Mouse (Mus musculus): ENCODE measurements around the gene Inpp5k.

The Inpp5k gene

DNA sequence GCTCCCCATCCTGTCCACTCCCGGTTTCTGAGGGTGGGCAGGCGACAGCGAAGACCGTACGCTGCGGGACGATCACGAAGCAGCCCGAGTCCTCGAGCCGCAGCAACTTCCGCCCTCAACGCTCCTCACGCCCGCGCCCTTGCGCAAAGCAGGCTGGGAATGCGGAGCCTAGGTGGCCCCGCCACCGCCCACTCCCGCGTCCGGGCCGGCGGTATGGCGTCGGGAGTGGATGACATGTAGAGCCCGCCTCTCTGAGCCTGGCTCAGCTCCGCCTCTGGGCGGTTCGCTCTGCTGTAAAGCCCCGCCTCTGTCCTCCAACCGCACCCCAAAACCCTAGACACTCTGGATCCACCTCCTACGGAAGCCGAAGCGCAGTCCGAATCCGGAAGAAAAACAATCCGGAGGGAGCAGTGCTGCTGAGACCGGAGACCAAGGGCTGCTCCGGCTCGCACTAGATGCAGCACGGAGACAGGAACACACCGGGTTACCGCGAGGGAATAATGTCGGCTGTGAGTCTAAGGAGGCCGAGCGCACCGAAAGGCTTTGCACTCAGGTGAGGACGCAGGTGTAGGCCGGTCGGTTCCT lies at the start of gene Inpp5k:
Gene Inpp5k, plus strand, starts transcription at position 344 of the 585 bp plus-strand sequence.
- POLR2A ChIA-PET, result interaction anchor here (0.5 to 5.1 kb wide), 53 partner anchors 9 to 352 kb away, joined by 3 to 49 read pairs (median 4); partner anchors contain the start of genes Tlcd2 (in 3 of the 4), Myo1c (in 2 of the 4), Crk (in 1 of the 4) and Pitpna (in 1 of the 4)

DNA sequence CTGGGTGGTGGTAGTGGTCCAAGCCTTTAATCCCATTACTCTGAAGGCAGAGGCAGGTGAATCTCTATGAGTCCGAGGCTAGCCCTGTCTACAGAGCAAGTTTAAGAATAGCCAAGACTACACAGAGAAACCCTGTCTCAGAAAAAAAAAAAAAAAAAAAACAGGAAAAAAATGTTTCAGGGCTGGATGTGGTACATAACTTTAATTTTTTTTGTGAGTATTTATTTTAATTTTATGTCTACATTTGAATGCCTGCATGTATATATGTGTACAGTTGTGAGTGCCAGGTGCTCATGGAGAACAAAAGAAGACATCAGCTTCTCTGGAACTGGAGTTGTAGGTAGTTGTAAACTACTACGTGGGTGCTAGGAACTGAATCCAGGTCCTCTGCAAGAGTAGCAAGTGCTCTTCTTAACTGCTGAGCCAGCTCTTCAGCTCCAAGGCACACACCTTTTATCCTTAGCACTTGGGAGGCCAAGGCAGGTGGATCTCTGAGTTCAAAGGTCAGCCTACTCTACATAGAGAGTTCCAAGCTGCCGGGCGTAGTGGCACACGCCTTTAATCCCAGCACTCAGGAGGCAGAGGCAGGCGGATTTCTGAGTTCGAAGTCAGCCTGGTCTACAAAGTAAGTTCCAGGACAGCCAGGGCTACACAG lies 49.2 kb upstream of the Inpp5k start:
- POLR2A ChIA-PET, result interaction anchor here in 3 of 4 experiments (0.6 to 1.2 kb wide), 3 partner anchors 18 to 51 kb away, joined by 3 read pairs; no protein-coding TSS in a partner anchor
- CTCF ChIA-PET, result interaction anchor here in 2 of 4 experiments (0.6 to 0.7 kb wide), 2 partner anchors 51 to 211 kb away, joined by 3 to 4 read pairs; no protein-coding TSS in a partner anchor

More for the DNA sequence above, at the start of gene Inpp5k:
- CTCF ChIA-PET, result interaction anchor here in 2 of 4 experiments (0.8 to 2.3 kb wide), 5 partner anchors 10 to 72 kb away, joined by 3 to 10 read pairs (median 3); no protein-coding TSS in a partner anchor

DNA sequence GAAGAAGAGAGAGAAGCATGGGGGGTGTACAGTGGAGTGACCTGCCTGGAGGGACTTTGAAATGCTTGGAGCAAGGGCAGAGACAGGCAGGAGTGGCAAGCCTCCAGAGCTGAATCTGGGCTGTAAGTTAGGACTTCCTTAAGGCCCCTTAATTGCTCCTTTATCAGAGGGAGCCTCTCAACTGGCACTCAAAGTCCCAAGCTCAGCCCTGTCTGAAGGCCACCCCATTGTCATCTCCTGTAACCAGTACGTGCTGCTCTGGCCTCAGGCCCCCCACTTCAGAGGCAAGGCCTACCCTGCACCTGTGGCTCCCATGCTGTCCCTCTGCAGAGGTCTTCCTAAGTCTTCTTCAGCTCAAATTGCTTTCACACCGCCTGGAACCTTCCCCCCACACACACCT lies 47.3 kb upstream of the Inpp5k start:
- POLR2A ChIA-PET, result interaction anchor here in 2 of 4 experiments (0.6 to 1.3 kb wide), 4 partner anchors 14 to 123 kb away, joined by 3 to 10 read pairs (median 3); no protein-coding TSS in a partner anchor
- CTCF ChIA-PET, result interaction anchor here in 3 of 4 experiments (0.6 to 1.2 kb wide), 3 partner anchors 25 to 186 kb away, joined by 3 read pairs; partner anchors contain the start of gene Tlcd2 (in 1 of the 3)

DNA sequence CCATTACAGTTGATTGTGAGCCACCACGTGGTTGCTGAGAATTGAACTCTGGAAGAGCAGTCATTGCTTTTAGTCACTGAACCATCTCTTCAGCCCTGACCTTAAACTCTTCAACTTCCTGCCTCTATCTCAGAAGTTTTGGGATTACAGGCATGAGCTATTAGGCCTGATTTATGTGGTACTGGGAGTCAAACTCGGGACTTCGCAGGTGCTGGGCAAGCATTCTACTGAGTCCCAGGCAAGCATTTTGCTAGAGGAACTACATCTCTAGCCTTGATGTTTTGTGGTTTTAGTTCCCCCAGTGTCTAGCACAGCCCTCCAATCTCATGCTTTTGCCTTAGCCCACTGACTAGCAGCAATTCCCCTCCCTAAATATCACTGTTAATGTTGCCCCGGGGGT lies 45.7 kb upstream of the Inpp5k start:
- ChIA-PET CTCF (no interaction called here), POLR2A (interaction anchor here in 1 of 4 experiments (0.7 to 5.7 kb wide), 4 partner anchors 10 to 306 kb away, joined by 3 to 56 read pairs (median 4); no protein-coding TSS in a partner anchor)

DNA sequence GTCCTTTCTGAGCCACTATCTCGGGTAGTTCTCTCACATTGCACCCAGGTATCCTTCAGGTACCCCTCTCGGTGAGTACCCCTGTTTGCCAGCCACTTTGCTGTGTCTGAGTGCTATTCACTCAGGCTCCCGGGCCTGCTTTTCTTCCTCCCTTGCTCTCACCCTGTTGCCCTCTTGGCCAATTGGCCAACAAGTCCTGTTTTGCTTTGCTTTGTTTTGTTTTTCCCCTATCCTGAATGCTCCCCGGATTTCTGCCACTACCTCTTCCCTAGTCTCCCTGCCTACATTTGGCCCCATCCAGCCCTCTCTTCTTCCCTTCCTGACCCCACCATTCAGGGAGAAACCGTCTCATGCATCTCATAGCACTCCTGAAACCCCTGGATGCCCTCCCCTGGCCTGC lies 44.8 kb upstream of the Inpp5k start:
- CTCF ChIA-PET, result interaction anchor here in 1 of 4 experiments (1.0 kb wide), 1 partner anchor 20 kb away, joined by 3 read pairs; no protein-coding TSS in a partner anchor
- POLR2A ChIA-PET, result interaction anchor here in 1 of 4 experiments (0.6 to 5.7 kb wide), 4 partner anchors 8 to 150 kb away, joined by 3 to 56 read pairs (median 4); no protein-coding TSS in a partner anchor

DNA sequence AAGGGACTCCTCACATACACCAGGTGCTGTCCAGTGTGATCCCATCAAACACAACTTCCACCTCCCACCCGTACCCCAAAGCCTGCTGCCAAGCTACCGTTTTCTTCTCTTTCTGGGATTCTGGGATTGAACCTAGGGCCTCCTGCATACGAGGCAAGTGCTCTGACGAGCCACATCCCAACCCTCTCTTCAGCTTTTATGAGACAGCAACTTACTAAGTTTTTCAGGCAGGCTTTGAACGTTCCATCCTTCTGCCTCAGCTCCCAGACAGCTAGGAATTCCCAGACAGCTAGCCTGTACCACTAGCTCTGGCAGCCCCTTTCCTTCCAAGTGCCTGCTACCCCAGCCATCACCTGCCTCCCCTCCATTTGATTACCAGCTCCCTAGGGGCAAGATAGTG lies 43.8 kb upstream of the Inpp5k start:
- CTCF ChIA-PET, result interaction anchor here in 1 of 4 experiments (0.8 to 3.0 kb wide), 4 partner anchors 9 to 76 kb away, joined by 4 to 10 read pairs (median 6); partner anchors contain the start of gene Slc43a2
- POLR2A ChIA-PET, result interaction anchor here (0.6 to 5.7 kb wide), 27 partner anchors 8 to 180 kb away, joined by 3 to 56 read pairs (median 4); partner anchors contain the start of genes Rilp (in 2 of the 4), Slc43a2 (in 2 of the 4), Inpp5k (in 1 of the 4) and Prpf8 (in 1 of the 4)

DNA sequence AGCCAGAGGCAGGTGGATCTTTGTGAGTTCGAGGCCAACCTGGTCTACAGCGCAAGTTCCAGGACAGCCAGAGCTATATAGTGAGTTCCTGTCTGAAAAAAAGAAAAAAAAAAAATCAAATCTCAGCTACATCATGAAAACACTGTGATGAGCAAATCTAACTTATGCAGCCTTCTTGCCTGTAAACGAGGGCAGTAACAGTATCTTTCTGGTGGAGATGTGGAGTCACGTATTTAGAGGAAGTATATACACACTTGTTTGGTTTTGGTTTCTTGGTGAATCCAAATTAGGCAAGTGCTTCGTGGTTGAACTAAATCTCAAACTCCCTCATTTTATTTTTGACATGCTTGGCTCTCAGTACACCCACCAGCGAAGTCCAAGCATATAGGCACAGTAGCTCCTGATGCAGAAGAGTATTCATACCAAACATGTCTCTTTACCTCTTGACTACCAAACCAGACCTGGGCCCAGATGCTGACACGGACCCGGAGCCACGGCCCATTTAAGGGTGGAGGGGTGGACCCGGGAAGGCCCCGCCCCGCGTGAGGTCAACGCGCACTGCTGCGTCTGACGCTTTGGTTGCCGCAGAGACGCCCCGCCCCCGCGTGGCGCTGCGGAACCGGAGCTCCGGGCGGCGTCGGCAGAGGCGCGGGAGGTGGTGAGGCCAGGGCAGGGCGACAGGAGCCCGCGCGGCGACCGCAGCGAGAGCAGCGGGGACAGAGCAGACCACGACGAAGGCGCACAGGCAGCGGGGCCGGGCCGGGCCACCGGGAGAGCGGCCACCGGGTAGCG lies 43.1 kb upstream of the Inpp5k start, which contains the start of gene Pitpna:
Gene Pitpna, plus strand, starts transcription at position 605 of the 792 bp plus-strand sequence.
- CTCF ChIA-PET, result interaction anchor here in 2 of 4 experiments (0.5 to 3.0 kb wide), 7 partner anchors 9 to 77 kb away, joined by 3 to 10 read pairs (median 4); partner anchors contain the start of gene Slc43a2 (in 1 of the 2)
- POLR2A ChIA-PET, result interaction anchor here (0.5 to 5.7 kb wide), 55 partner anchors 9 to 408 kb away, joined by 3 to 56 read pairs (median 4); partner anchors contain the start of genes Rilp (in 3 of the 4), Slc43a2 (in 3 of the 4), Rpa1 (in 2 of the 4) and Smyd4 (in 2 of the 4)

DNA sequence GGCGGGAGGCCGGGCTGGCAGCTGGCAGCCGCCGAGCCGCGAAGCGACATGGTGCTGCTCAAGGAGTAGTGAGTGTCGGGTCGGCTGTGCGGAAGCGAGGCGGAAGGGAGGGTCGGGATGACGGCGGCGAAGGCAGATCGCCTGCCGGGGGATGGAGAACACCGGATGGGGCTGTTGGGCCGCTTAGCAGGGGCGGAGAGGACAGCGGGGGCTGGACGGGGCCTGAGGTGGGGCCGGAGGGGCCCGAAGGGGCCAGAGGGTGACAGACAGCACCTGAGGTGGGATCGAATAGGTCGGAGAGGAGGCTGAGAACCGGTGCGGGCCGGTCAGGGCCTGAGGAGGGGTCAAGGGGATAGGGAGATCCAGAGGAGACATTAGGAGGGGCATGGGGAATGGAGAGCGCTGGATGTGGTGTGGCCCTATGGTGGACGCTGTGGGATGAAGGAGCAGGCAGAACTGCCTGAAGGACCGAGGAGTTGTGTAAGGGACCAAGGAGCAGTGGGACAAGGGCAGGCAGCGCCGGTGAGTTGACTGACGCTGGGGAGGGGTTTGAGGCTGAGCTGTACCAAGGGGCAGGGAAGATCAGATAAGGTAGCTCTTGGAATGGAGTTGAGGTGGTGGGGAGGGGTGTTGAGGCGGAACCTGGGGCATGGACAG lies 42.4 kb upstream of the Inpp5k start:
- CTCF ChIA-PET, result interaction anchor here in 1 of 4 experiments (0.5 to 3.0 kb wide), 5 partner anchors 10 to 78 kb away, joined by 3 to 10 read pairs (median 4); partner anchors contain the start of gene Slc43a2
- POLR2A ChIA-PET, result interaction anchor here (0.5 to 5.7 kb wide), 45 partner anchors 10 to 382 kb away, joined by 3 to 56 read pairs (median 4); partner anchors contain the start of genes Rilp (in 3 of the 4), Rpa1 (in 2 of the 4), Slc43a2 (in 2 of the 4) and Smyd4 (in 2 of the 4)

DNA sequence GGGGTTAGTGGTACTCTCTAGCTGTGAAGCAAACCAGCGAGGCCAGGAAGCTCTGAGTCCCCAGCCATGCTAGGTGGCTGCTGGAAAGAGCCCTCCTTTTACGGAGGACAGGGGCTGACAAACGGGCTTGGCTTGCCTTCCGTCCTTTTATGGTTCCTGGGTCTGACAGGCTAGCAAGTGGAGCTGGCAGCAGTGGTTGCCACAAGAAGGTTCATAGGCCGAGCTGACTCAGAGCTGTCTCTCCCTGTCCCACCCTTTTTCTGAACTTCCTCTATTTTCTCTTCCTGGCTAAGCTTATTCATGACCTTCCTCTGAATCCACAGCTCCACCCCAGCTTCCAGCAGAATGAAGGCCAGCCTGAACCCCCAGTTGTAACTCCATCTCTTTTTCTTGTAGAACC lies 38.2 kb upstream of the Inpp5k start:
- ChIA-PET POLR2A (interaction anchor here in 2 of 4 experiments (0.8 to 2.2 kb wide), 13 partner anchors 9 to 131 kb away, joined by 3 to 13 read pairs (median 3); partner anchors contain the start of genes Rilp (in 1 of the 2) and Tlcd2 (in 1 of the 2)), CTCF (interaction anchor here (0.7 to 1.3 kb wide), 5 partner anchors 10 to 82 kb away, joined by 3 to 5 read pairs (median 4); partner anchors contain the start of gene Slc43a2 (in 1 of the 4))

DNA sequence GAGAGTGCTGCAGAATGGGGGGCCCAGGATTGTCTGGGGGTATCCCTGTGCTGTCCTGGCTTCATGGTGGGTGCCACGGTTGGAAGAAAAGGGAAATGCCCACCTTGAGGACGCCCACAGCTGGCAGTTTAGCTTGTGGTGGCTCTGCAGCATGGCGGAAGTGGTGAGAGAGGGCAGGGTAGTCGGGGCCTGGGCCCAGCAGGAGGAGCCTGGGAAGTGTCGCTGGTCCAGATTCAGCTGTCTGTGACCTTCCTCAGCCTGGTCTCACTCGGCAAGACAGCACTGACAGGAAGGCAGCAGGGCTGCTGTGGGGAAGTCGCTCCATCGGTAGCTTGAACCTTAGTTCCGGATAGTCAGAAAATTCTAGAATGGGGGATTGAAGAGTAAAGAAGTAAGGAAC lies 36.4 kb upstream of the Inpp5k start:
- ChIA-PET POLR2A (interaction anchor here in 2 of 4 experiments (0.8 to 1.6 kb wide), 6 partner anchors 9 to 19 kb away, joined by 3 to 5 read pairs (median 3); no protein-coding TSS in a partner anchor), CTCF (interaction anchor here in 2 of 4 experiments (0.7 to 0.8 kb wide), 2 partner anchors 11 to 64 kb away, joined by 3 read pairs; no protein-coding TSS in a partner anchor)

DNA sequence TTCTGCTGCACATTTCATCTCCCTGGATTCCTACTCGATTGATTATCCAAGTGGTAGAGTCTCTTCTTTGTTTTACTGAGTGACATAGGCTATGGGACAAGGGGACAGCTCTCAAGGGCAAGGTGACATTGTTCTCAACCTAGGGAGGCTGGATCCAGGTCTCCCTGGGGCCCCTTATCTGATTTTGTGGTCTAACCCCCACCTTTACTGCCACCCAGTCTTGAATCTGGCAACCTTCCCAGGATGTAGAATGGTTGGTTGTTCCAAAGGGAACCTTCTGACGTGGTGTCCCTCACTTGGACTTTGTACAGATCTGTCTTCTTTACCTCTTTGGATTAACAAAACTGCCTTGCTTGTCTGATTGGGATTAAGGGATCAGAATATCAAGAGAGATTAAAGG lies 35.4 kb upstream of the Inpp5k start:
- ChIA-PET CTCF (interaction anchor here in 1 of 4 experiments (0.8 kb wide), 1 partner anchor 65 kb away, joined by 3 read pairs; no protein-coding TSS in a partner anchor), POLR2A (interaction anchor here in 1 of 4 experiments (0.9 to 1.6 kb wide), 3 partner anchors 8 to 20 kb away, joined by 3 to 5 read pairs (median 3); no protein-coding TSS in a partner anchor)

DNA sequence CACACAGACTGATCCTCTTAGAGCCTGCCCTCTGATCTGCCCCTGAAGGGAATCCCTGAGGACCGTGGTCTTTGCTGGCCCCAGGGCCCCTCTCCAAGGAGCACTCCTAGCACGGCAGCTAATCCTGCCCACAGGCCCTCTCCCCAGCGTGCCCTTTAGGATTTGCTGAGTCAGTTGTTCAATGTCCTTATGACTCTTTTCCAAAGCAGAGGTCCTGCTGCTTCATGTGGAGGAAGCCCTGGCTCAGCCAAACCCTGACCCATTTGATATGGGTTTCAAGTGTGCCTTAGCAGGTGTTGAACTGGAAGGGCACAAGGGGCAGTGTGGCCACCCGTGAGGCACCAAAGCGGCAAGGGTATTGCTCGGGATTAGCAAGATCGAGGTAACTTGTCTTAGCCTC lies 35.0 kb upstream of the Inpp5k start:
- POLR2A ChIA-PET, result interaction anchor here in 1 of 4 experiments (1.2 to 1.3 kb wide), 2 partner anchors 9 to 39 kb away, joined by 3 to 7 read pairs; no protein-coding TSS in a partner anchor
- CTCF ChIA-PET, result no interaction called here

DNA sequence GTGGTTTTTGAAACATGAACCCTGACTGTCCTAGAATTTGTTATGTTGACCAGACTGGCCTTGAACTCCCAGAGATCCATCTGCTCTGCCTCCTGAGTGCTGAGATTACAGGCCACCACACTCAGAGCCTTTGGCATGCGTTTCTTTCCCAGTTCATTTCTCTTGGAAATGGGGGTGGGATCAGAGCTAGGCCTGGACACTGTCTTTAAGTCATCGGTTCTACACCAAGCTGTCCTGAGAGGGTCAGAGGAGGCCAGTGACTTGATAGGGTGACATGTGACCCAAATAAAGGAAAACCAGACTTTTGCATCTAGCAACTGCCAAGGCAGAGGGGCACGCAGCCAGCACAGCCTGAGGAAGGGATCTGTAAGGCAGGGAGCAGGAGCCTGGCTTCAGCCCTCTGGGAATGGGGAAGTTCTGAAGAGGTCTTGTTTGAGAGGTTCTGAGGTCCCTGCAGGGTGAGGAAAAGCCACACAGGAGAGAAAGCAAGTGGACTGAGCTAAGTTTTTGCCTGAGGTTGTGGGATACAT lies 34.0 kb upstream of the Inpp5k start:
- ChIA-PET CTCF (interaction anchor here in 2 of 4 experiments (0.6 to 1.1 kb wide), 2 partner anchors 10 to 15 kb away, joined by 3 to 8 read pairs; no protein-coding TSS in a partner anchor), POLR2A (interaction anchor here in 1 of 4 experiments (1.2 to 1.3 kb wide), 3 partner anchors 8 to 144 kb away, joined by 3 to 7 read pairs (median 3); no protein-coding TSS in a partner anchor)

DNA sequence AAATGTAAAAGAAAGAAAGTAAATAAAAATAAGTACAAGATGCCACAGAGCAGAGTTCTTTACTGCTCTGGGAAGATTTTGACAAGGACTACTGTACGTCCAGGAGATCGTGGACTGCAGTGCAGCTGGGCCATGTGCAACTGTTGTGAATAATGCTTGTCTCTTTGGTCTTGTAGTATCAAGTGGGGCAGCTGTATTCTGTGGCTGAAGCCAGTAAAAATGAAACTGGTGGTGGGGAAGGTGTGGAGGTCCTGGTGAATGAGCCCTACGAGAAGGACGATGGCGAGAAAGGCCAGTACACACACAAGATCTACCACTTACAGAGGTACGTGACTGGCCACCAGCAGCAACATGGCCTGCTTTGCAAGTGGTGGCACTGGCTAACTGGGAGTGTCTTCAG lies 32.8 kb upstream of the Inpp5k start:
- CTCF ChIA-PET, result interaction anchor here in 1 of 4 experiments (0.6 kb wide), 1 partner anchor 110 kb away, joined by 5 read pairs; no protein-coding TSS in a partner anchor
- POLR2A ChIA-PET, result interaction anchor here in 2 of 4 experiments (0.7 to 0.9 kb wide), 3 partner anchors 10 to 82 kb away, joined by 3 to 4 read pairs (median 3); partner anchors contain the start of gene Pitpna (in 1 of the 2)

DNA sequence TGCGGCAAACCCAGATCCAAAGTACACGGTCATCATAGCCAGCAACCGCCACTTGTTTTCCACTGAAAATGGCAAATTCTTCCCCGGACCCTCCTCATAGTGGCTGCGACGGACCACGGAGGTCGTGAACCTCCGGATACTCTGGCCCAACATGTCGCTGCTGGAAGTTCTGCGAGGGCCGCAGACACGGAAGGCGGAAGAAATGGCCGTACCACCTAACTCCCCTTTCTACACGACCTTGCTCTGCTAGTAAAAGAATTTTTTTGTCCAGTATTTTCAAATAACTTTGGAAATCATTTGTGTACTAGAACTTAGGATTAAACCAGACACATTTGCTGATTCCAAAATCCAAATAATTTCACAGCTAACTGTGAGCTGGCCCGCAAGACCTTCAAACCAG lies 31.0 kb upstream of the Inpp5k start:
- ChIA-PET POLR2A (interaction anchor here in 2 of 4 experiments (0.5 to 2.5 kb wide), 2 partner anchors 11 to 147 kb away, joined by 10 to 14 read pairs; partner anchors contain the start of gene Pitpna (in 1 of the 2)), CTCF (interaction anchor here in 1 of 4 experiments (0.6 kb wide), 1 partner anchor 378 kb away, joined by 5 read pairs; no protein-coding TSS in a partner anchor)

DNA sequence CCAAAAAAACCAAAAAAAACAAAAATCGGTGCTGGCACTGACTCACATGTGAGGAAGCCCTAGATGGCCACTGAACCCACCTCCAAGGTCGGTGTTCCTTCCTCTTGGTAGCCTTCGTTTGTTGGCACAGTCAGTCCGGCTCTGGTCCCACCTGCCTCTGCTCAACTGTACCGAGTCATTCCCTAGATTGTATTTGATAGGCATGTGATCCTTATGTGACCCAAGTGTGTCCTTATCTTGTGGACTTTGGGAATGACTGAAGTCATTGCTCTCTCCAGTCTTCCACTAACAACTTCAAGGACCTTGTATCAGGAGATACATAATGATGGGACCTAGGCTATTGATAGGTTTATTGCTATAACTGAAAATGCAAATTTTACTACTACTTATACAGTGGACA lies 26.0 kb upstream of the Inpp5k start:
- ChIA-PET POLR2A (interaction anchor here in 3 of 4 experiments (0.5 to 6.4 kb wide), 29 partner anchors 8 to 151 kb away, joined by 3 to 56 read pairs (median 5); partner anchors contain the start of genes Pitpna (in 2 of the 3), Inpp5k (in 1 of the 3), Prpf8 (in 1 of the 3) and Scarf1 (in 1 of the 3)), CTCF (interaction anchor here in 3 of 4 experiments (0.8 to 1.5 kb wide), 5 partner anchors 12 to 94 kb away, joined by 3 to 5 read pairs (median 4); no protein-coding TSS in a partner anchor)
